Mouse (Mus musculus) left cerebral cortex, postnatal 14 days (tissue): ENCODE measurements at regions not wholly inside any gene's neighbourhood (a gene's known extent, or its start where the extent isn't known, plus 50 kb on each side); places are given as distances from the start of the nearest gene placed in this dataset.

Experiments
- DNase-seq, 2 experiments: peaks; one replicate each; pipeline ENCODE4 v3.0.0; 2021 to 2022; ENCODE audit warnings: low spot score in 2 of 2, mixed read lengths in 1 of 2
- intact Hi-C: fragments of 180-260 bp; cut with DNase I; formaldehyde crosslinking; loops from one replicate; pipeline ENCODE4 v1.15.1; 2025

DNA sequence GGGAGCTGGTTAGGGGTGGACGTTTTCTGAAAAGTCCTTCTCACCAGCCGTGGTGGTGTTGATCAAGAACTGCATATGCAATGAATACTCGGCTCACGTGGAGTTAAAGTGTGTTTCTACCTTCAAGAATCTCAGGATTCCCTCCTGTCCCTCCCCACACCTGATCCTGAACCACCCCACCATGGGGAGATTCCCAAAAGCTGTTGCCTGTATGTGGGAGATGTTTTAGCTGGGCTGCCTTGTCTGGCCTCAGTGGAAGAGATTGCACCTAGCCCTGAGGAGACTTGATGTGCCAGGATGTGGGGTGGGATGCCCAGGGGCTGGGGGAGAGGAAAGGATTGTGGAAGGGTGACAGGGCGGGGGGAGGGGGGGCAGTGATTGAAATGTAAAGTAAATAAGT lies 119.9 kb upstream of the 1700016C15Rik start:
- intact Hi-C loops, result no loop called here
- no peak for DNase-seq

DNA sequence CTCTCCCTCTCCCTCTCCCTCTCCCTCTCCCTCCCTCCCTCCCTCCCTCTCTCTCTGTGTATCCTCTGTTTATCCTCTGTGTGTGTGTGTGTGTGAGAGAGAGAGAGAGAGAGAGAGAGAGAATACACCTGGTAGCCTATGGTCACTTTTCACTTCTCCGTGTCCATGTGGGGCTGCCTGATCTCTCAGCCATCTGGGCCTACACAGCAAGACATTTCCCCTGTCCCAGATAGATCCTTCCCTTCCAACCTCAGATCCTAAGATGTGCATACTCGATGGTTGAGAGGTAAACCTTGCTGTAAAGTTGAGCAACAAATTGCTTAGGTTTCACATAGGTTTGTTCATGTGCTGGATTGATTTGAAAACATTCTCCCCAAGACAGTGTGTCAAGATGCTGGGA lies 119.5 kb upstream of the 1700016C15Rik start:
- no peak for DNase-seq
- intact Hi-C loops, result no loop called here

DNA sequence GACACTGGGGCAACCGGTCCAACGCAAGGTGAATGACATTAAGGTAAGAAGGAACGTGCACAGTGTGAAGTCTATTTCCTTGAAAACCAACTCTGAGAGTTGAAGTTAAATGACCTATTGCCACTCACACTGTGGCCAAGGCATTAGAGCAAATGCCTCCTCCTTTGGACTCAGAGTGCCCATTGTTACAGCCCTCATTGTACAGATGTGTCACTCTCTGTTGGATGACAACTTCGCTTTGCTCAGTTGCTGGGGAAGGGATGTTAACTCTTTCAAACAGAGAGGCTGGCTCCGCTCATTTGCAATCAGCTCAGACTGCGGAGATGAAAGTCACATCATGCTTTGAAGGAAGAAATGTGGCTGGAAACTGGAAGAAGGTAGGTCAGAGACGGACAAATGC lies 117.1 kb upstream of the 1700016C15Rik start:
- DNase-seq, result no peak
- intact Hi-C loops, result no loop called here

DNA sequence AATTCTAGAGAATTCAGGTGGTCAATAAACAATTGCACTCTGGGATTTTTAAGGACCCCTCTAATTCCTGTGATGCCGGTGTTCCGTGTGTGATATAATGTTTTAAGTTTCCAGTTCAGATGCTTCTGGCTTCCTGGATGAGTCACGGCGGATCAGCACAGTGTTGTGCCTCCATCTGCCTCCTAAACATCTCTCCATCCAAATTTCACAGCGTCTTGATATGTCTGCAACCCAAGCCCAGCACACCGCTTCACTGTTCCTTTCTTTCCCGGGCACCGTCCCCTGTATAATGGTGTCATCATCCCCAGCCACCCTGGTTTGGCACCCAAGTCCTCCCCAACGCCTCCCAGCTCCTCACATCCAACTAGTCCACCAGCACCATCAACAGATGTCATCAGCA lies 114.0 kb upstream of the 1700016C15Rik start:
- no peak for DNase-seq
- intact Hi-C loops, result no loop called here

DNA sequence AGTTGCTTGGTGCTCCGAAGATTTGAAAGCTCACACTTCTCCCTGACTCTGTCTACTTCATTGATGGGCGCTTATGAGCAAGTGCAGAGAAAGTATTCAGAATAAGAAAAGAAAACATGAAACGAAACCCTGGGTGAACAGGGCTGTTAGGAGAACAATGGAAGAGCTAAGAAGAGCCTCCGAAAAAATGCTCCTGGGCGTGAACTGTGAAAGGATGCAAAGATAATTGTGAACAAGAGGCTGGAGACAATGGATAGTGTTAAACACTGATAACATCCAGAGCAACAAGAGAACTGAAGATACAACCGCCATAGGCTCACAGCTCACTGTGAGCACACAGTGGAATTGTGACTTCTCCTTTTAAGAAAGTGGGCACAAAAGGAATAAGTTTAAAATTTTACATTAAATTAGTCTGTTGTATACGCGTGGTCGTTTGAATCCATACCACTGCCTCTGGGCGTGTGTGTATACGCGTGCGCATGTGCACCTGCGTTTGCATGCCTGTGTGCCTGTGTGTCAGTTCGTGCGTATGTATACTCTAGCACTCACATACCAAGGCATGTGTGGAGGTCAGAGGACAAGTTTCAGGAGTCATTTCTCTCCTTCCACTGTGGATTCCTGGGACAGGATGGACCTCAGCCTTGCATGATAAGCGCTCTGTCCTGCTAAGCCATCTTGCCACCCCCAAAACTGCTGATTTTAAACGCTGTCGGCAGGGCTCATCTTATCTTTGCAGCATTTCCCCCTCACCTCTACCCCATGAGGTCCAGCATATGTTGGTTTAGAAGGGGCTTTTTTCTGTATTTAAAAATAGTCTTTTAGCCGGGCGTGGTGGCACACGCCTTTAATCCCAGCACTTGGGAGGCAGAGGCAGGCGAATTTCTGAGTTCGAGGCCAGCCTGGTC lies 113.0 kb upstream of the 1700016C15Rik start:
- DNase-seq, result no peak
- intact Hi-C loops, result no loop called here

DNA sequence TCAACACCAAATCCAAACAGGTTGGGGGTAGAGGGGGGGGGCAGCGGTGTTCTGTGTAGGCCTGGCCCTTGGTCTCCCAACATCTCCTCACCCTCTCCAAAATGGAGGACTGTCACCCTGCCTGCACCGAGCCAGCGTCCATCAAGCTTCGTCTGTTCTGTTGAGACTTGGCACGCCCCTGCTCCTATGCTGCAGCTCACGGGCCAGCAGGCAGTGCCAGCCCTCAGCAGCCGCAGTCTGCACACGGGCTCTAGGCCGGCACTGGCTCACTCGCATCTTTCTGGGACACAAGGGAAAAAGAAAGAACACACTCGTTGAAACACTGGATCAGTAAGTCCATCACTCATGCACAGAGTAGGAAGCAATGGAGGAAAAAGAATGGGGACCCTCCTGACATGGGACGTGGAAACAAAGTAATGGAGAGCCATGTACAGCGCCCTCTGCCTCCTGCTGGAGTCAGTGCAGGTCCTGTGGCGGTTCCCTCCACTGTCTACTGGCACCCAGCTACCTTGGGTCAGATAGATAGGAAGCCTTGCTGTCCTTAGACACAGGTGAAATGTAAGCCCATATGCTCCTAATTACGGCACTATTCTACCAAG lies 109.0 kb upstream of the 1700016C15Rik start:
- intact Hi-C loops, result no loop called here
- DNase-seq, result no peak

DNA sequence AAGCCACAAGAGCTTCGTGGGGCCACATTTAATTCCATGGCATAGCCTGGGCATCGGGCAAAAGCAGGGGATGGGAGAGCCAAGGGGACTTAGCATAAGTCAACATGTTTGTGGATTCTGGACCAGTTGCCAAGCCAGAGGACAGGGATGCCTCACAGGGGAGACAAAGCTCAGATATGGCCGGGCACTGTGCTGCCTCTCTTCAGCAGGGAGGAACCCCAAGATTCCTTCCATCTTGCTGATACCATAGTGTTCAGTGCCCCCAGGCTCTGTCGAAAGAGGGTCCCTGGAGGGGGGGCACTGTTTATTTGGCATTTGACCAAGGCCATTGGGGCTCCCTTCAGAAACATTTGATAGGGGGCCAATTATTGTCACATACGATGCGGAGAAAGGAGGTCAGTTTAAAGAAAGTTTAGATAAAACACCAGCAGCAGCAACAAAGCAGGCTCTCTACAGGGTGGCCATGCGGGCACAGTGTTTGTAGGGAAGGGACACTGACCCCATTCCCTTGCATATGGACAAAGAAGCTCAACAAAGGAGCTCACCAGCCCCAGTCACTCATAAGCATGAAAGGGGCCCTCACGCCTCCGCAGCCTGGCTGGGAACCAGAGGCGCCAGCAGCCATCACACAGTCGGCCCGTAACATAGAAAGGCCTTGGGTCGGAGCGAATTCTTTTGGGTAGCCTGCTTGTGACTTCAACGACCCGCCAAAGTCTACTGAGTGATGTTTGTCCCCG lies 107.6 kb upstream of the 1700016C15Rik start:
- intact Hi-C loops, result no loop called here
- DNase-seq, result no peak

DNA sequence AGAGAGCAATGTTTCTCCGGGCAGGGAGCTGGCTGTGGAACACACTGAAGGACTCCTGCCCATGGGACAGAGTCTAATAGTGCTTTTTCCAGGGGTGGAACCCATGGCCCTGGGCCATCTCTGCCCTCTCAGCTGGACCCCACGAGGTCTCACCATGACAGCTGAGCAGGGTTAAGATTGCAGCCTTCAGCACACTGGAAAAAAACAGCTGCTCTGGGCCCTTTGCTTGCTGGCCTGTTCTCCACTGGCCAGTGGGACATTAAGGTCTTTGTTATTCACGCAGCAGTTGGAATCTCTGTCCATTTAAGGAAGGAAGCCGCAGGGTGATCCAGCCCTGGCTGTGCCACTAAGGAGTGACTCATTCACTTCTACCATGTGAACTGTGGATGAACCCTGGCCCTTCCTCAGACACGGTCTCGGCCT lies 106.3 kb upstream of the 1700016C15Rik start:
- no peak for DNase-seq
- intact Hi-C loops, result no loop called here

DNA sequence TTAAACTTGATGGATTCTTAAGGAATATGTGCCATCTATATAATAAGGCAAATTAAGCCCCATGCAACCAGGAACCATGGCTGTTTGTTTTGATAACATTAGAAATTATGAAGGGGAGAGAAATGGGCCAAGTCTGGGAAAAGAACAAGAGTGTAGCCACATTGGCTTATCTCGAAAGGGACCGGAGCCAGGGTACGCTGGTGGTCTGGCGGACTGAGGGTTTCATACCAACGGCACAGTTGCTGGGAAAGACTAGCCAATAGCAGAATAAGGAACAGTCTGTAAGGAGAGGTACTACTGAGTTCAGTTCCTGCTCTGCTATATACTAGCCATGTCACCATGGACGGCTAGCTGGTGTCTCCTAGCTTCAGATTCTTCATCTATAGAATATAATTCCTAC lies 105.9 kb upstream of the 1700016C15Rik start:
- intact Hi-C loops, result no loop called here

DNA sequence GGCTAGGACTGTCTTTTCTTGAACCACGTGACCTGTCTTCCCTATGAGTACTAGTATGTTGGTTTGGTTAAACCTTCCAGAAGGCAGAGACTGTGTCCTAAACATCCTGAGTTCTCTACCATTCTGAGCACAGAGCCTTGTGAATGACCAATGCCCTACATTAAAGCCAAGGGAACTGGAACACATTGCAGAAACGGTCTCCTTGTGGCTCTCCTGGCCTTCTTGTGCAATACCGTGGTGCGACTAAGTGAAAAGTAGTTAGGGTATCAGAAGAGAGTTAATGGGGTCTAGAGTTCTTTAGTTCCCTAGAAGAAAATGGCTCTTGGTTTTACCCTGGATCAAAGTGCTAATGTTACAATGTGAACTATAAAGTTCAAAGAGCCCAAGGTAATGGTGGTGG lies 101.8 kb upstream of the 1700016C15Rik start:
- DNase-seq, result no peak
- intact Hi-C loops, result no loop called here

More for the DNA sequence above, 105.9 kb upstream of the 1700016C15Rik start:
- no peak for DNase-seq

DNA sequence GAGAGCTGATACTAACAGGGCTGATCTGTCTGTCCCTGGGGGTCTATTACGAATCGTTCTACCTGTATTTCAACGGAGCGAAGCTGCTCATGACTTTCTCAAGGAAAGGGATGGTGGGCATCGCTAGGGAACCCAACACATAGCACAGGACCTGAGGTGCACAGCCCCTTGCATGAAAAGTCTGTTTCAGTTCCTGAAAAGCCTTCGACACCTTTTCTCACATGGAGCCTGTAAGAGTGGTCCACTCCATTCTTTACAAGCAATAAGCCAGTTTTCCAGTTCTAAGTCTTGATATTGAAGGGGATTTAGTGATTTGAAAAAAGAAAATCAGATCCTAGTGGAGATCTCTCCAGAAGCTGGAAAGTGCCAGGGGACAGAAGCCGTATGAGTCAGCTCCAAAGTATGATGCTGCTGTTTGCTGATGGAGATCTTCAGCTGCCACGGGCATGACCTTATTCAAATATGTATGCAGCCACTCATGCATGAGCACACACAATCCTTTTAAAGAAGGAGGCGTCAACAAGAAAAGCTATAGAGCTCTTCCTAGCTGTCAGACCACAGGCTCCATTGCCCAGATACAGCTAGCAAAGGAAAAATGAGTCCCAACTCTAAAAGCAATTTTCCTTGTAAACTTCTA lies 95.5 kb upstream of the 1700016C15Rik start:
- intact Hi-C loops, result no loop called here
- no peak for DNase-seq

DNA sequence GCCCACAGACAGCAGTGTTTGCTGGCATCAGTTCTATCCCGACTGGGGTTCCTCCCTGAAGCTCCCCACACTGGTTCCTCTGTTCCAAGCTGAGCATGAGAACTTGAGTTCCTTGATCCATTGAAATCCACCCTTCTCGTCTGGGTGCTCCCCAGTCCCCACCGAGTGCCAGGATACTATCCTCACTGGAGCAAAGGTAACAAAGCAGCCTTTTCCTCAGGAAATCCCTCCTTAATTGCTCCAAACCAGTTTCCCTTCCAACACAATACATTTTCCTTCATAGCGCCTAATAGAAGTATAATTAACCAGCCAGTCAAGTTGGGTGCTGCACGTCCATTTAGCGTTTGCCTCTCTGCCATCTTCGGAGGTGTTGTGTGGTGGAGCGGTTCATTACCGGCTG lies 92.6 kb upstream of the 1700016C15Rik start:
- intact Hi-C loops, result no loop called here
- DNase-seq, result no peak

DNA sequence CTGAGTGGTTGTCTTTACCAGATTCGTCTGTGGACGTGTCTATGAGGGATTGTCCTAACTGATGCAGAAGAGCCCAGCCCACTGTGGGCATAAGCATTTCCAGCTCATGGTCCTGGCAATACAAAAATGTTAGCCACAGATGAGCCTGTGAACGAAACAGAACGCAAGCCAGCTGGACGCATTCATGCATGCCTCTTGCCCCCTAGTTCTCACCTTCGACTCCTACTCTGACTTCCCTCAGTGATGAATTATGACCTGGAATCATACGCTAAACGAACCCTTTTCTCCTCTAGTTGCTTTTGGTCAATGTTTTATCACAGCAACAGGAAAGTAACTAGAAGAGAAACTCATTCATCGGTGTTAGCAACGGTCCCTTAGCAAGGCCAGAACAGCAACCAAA lies 91.2 kb upstream of the 1700016C15Rik start:
- no peak for DNase-seq
- intact Hi-C loops, result no loop called here

DNA sequence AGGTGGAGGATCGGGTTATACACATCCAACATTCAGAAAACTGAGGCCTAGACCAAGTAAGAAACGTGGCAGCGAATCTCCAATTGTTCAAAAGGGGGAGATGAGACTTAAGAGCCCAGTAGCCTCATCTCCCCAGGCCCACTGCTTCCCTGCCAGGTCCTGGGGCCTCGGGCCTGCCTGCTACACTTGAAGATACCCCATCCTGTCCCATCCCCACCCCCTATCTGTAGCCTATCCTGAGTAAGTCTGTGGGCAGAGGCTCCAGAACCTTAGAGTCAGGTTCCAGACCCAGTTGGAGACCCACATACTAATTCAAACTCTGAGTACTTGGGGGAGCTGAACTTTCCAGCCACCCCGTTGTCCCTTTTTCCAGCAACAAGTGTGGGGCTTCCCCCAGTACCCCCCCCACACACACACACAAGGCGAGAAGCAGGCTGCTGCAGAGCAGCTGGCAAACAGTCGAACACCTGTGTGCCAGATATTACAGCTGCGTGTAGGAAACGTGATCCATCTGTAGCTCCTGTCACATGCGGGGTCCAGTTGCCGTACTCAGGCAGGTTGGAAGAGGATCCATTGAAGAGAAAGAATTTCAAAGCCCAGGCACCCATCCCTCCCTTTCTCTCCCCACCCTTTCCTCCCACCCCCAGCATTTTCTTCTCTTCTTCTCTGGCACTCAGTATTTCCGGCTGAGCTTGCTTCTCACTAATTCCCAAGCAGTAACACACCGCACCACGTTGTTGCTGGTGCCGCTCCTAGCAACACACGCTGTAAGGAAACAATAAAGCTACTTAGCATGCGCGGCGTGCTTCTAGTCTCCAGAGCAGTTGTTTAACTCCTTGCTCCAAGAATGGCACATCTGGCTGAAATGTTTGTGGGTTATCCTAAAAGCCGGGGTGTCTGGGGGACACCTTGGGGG lies 89.4 kb upstream of the 1700016C15Rik start:
- peak; percentile 54 to 60 for DNase-seq

DNA sequence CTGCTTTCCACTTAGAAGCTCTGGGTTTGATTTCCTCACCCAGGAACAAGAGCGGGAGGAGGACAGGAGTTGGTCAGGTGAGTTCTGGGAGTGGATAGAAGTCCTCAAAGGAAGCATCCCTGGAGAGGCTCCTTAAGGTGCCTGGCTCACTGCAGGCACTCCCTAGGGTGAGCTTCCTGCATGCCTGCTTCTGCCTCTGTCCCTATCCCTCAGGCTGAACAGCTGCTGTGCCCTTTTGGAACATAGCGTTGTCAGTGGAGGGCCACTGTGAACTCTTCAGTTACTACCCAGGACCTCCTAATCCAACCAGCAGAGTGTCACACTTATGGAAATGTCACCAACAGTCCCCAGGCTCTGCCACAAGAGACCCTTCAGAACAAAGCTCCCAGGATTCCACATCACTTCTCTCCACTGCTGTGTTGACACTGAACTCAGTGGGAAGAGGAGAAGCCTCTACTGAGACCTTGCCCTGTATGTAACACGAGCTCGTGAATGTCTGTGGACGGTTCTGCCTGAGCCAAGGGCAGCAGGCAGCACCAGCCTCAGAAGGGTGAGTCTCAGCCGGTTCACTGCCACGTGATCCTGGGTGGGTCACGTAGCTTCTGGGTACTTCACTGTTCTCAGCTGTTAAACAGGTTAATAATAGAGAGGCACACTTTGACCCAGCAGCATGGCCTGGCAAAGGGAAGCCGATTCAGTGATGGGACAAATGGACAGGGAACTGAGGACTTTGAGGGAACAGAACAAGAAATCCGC lies 86.7 kb upstream of the 1700016C15Rik start:
- no peak for DNase-seq
- intact Hi-C loops, result no loop called here

More for the DNA sequence above, 89.4 kb upstream of the 1700016C15Rik start:
- intact Hi-C loops, result no loop called here

DNA sequence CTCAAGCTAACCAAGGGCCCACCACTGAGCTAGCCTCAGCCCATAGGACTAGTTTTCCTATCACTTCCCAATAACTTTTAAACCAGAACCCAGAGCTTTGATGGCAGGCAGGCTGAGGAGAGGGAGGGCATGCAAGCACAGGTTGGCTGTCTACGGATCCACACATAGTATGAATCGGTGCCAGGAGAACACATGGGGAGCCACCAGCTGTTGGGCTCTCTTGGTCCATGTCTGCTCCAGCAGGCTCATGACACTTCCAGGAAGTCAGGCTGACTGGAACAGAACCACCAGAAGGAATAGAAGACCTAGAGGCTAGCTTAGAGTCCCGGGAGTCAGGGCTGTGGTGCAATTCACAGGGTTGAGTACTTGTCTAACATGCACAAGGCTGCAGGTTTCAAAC lies 86.0 kb upstream of the 1700016C15Rik start:
- DNase-seq, result no peak
- intact Hi-C loops, result no loop called here

DNA sequence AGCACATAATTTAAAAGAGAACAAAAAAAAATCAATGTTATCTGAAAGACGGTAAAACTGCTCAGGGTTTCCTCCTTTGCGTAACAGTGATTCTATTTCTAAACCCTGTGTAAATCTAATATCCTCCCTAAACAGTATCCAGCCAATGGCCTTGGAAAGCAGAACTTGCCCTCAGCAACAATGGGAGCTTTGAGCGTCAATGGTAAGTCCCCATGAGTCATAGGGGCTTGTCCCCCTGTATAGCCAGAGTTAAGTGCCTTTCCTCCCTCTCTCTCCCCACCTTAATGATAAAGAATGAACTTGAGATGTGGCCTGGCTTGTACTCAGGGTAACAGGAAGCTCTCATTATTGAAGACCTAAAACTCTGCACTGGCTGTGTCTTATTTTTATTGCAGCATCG lies 85.4 kb upstream of the 1700016C15Rik start:
- DNase-seq, result no peak
- intact Hi-C loops, result no loop called here

DNA sequence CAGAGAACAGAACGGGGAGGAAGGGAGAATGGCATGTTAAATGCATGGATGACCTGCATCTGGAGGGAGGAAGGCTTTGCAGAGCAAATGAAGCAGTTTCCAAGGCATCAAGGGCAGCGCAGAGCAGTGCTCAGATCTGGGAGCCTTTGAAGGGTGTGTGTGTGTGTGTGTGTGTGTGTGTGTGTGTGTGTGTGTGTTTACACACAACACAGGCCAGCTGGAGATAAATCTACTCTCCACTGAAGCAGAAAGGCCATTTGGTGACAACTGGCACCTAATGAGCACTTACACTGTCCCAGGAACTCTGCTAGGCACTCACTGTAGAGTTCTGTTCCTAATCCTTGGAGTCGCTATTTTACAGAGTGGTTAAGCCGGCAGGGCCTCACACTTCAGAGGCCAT lies 84.3 kb upstream of the 1700016C15Rik start:
- no peak for DNase-seq
- intact Hi-C loops, result no loop called here
